Mouse (Mus musculus): ENCODE data around the gene Wasf2. TPM values are rescaled to one million over a fixed set of nuclear protein-coding genes. Genes with fewer than 3 reads are reported as not detected.

Gene Wasf2
- total and polyA plus RNA-seq, 3 experiments = 34.6 to 83.8 (median 77.5) TPM

DNA sequence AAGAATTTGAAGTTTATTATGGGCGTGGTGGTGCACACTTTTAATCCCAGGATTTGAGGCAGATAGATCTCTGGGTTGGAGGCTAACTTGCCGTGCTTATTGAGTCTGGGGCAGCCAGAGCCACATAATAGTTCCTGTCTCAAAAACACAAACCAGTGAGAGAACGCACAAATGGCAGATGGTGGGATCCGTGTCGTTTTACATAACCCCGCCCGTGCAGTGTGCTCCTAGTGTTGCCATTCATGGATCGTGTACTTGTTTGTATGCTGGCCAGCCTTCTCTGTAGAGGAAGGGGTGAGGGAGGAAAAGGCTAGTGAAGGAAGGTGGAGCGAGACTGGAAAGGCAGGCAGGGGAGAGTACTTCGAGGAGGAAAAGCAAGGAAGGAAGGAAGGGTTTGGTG lies 26.5 kb downstream of the Wasf2 start:
- H3K9ac ChIP-seq (ENCODE audit: low read depth, low read length) = peak overlapping the region; percentile 29; the same call in 1 of the 2 replicates
- WGBS = 37% methylated on average over 10 of the region's 10 CpGs
- peak overlapping the region; percentile 40 for H3K27ac ChIP-seq
- DNase-seq = no peak
- intact Hi-C loops (cut with DNase I) = no loop called here
- TF ChIP-seq EP300 (IDR thresholded peaks at IDR 0.05; ENCODE audit: insufficient read depth, low read depth, low read length) = no peak
- TF ChIP-seq CTCF (IDR thresholded peaks at IDR 0.05) = no peak
- TF ChIP-seq POLR2A (IDR thresholded peaks at IDR 0.05; ENCODE audit: insufficient read depth, low read depth, low read length) = no peak
- peaks cover 14% of the 10 kb centered on the region for H3K79me2 ChIP-seq (replicated peaks; ENCODE audit: control insufficient read depth, insufficient read depth, low read length)
- no peaks in the 10 kb centered on the region for H3K27me3 ChIP-seq (ENCODE audit: control insufficient read depth, insufficient read depth, low read length)
- peaks cover 43% of the 10 kb centered on the region for H3K36me3 ChIP-seq (ENCODE audit: control insufficient read depth, insufficient read depth, low read length)
- no peak overlapping the region for H3K4me3 ChIP-seq
- peaks cover 36% of the 10 kb centered on the region for H3K4me1 ChIP-seq (ENCODE audit: control insufficient read depth, insufficient read depth, low read length)

DNA sequence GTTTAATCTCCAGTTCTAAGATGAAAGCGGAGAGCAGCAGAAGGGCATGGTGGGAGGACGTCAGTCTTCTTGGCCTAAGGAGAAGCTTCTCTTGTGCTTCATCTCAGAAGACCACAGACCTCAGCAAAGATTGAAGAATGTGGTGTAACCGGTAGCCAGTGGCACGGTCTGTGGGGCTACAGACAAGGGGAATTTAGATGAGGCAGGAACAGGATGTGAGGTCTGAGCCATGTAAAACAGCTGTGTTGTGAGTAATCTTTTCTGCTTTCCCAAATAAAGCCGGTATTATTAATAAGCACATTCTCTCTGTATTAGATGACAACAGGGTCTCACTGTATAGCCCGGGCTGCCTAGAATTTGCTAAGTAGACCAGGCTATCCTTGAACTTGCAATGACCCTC lies 28.8 kb downstream of the Wasf2 start:
- no peaks in the 10 kb centered on the region for H3K27me3 ChIP-seq (ENCODE audit: control insufficient read depth, insufficient read depth, low read length)
- 0 out of 2 replicates have a peak, but pooled peaks have one; percentile 27 for TF ChIP-seq EP300 (IDR thresholded peaks at IDR 0.05; ENCODE audit: insufficient read depth, low read depth, low read length)
- TF ChIP-seq POLR2A (IDR thresholded peaks at IDR 0.05; ENCODE audit: insufficient read depth, low read depth, low read length) = no peak
- 30% methylated on average over 6 of the region's 6 CpGs for WGBS
- H3K36me3 ChIP-seq (ENCODE audit: control insufficient read depth, insufficient read depth, low read length) = peaks cover 50% of the 10 kb centered on the region
- H3K4me1 ChIP-seq (ENCODE audit: control insufficient read depth, insufficient read depth, low read length) = peaks cover 31% of the 10 kb centered on the region
- no peak overlapping the region for H3K9ac ChIP-seq (ENCODE audit: low read depth, low read length)
- peak overlapping the region; percentile 55 for H3K27ac ChIP-seq
- H3K79me2 ChIP-seq (replicated peaks; ENCODE audit: control insufficient read depth, insufficient read depth, low read length) = peaks cover 14% of the 10 kb centered on the region
- intact Hi-C loops (cut with DNase I) = no loop called here
- H3K4me3 ChIP-seq = no peak overlapping the region
- DNase-seq = no peak

DNA sequence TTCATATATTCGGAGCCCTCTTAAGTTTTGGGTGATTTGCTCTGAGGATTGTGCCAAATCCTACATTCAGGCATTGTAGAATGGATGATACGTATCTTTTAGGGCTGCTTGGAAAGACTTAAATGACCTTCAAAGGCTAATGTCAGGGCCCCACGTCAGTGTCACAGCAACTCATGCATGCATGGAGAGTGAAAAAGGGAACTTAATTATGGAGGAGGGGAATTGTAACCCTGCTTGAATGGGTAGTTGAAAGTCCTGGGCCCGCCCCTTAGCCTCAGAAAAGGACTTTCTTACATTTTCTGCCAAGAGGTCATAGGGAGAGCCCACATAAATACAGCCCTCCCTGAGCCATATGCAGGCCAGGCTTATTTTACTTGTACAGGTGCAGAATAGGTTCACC lies 29.3 kb downstream of the Wasf2 start:
- WGBS = 67% methylated on average over 4 of the region's 4 CpGs
- TF ChIP-seq CTCF (IDR thresholded peaks at IDR 0.05) (no peak), EP300 (IDR thresholded peaks at IDR 0.05; ENCODE audit: insufficient read depth, low read depth, low read length) (no peak), POLR2A (IDR thresholded peaks at IDR 0.05; ENCODE audit: insufficient read depth, low read depth, low read length) (no peak)
- H3K36me3 ChIP-seq (ENCODE audit: control insufficient read depth, insufficient read depth, low read length) = peaks cover 50% of the 10 kb centered on the region
- H3K27ac ChIP-seq = peak overlapping the region; percentile 55
- no peak overlapping the region for H3K4me3 ChIP-seq
- H3K9ac ChIP-seq (ENCODE audit: low read depth, low read length) = no peak overlapping the region
- intact Hi-C loops (cut with DNase I) = no loop called here
- H3K4me1 ChIP-seq (ENCODE audit: control insufficient read depth, insufficient read depth, low read length) = peaks cover 32% of the 10 kb centered on the region
- no peaks in the 10 kb centered on the region for H3K27me3 ChIP-seq (ENCODE audit: control insufficient read depth, insufficient read depth, low read length)
- peak in 1 of 2 experiments; percentile 42 for DNase-seq
- peaks cover 13% of the 10 kb centered on the region for H3K79me2 ChIP-seq (replicated peaks; ENCODE audit: control insufficient read depth, insufficient read depth, low read length)

DNA sequence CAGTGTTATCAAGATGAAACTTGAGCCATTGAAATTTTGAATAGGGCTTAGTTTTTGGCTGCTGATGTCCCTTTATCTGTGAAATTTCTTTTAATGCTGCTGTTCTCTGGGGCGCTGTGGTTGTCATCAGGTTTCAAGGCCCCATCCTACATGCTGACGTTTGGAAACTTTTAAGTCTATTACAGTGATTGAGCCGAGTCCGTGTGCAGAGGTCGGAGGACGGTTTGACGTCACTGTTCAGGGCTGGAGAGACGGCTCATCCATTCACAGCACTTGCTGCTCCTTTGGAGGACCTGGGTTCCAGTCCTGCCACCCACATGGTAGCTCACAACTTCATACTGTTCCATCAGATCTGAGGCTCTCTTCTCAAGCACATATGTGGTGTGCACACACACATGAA lies 29.9 kb downstream of the Wasf2 start:
- H3K4me3 ChIP-seq = no peak overlapping the region
- peak overlapping the region; percentile 55; the same call in 1 of the 2 replicates for H3K27ac ChIP-seq
- H3K36me3 ChIP-seq (ENCODE audit: control insufficient read depth, insufficient read depth, low read length) = peaks cover 50% of the 10 kb centered on the region
- 68% methylated on average over 8 of the region's 8 CpGs for WGBS
- H3K9ac ChIP-seq (ENCODE audit: low read depth, low read length) = no peak overlapping the region
- intact Hi-C loops (cut with DNase I) = no loop called here
- peaks cover 13% of the 10 kb centered on the region for H3K79me2 ChIP-seq (replicated peaks; ENCODE audit: control insufficient read depth, insufficient read depth, low read length)
- H3K4me1 ChIP-seq (ENCODE audit: control insufficient read depth, insufficient read depth, low read length) = peaks cover 30% of the 10 kb centered on the region
- TF ChIP-seq POLR2A (IDR thresholded peaks at IDR 0.05; ENCODE audit: insufficient read depth, low read depth, low read length) (no peak), CTCF (IDR thresholded peaks at IDR 0.05) (no peak), EP300 (IDR thresholded peaks at IDR 0.05; ENCODE audit: insufficient read depth, low read depth, low read length) (no peak)
- no peak for DNase-seq
- H3K27me3 ChIP-seq (ENCODE audit: control insufficient read depth, insufficient read depth, low read length) = no peaks in the 10 kb centered on the region

DNA sequence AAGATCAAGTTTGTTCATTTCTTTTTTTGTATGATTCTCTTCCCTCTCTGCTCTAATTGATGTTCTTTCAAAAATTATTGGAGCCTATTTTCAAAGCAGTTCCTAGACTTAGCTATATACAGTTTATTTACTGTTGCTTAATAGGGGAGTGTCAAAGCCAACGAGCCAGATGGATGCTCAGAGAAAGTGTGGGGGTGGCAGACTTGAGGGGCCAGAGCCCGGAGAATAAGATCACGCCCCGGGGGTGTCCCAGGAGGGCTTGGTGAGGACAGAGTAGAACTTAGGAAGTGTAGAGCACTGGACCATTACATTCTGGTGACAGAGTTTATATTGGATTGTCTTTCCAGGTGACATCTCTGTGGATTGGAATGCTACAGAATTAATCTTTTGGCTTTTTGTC lies 30.5 kb downstream of the Wasf2 start:
- Histone ChIP-seq H3K9ac (ENCODE audit: low read depth, low read length) (no peak overlapping the region), H3K4me3 (no peak overlapping the region), H3K36me3 (ENCODE audit: control insufficient read depth, insufficient read depth, low read length) (peaks cover 49% of the 10 kb centered on the region), H3K79me2 (replicated peaks; ENCODE audit: control insufficient read depth, insufficient read depth, low read length) (peaks cover 11% of the 10 kb centered on the region), H3K27me3 (ENCODE audit: control insufficient read depth, insufficient read depth, low read length) (no peaks in the 10 kb centered on the region), H3K4me1 (ENCODE audit: control insufficient read depth, insufficient read depth, low read length) (peaks cover 29% of the 10 kb centered on the region), H3K27ac (no peak overlapping the region)
- intact Hi-C loops (cut with DNase I) = no loop called here
- DNase-seq = no peak
- 31% methylated on average over 4 of the region's 4 CpGs for WGBS
- TF ChIP-seq POLR2A (IDR thresholded peaks at IDR 0.05; ENCODE audit: insufficient read depth, low read depth, low read length) (no peak), CTCF (IDR thresholded peaks at IDR 0.05) (no peak), EP300 (IDR thresholded peaks at IDR 0.05; ENCODE audit: insufficient read depth, low read depth, low read length) (no peak)

DNA sequence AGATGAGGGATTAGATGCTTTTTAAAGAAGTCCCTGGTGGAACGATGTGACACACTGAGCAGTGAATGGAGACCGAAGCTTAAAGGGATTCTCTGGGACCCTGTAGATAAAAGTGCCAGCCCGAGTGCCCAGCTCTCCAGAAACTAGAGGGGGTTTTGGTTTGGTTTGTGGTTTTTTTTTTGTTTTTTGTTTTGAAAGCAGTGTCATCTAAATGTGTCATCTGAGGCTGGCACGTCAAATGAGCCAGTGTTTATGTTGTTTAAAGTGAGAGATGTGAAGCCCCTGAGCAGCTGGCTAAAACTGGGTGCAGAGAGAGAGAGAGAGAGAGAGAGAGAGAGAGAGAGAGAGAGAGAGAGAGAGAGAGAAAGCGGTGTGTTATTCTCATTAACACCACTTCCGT lies 31.9 kb downstream of the Wasf2 start:
- Histone ChIP-seq H3K79me2 (replicated peaks; ENCODE audit: control insufficient read depth, insufficient read depth, low read length) (peaks cover 5% of the 10 kb centered on the region), H3K4me1 (ENCODE audit: control insufficient read depth, insufficient read depth, low read length) (peaks cover 27% of the 10 kb centered on the region), H3K27ac (peak overlapping the region; percentile 26; the same call in 1 of the 2 replicates), H3K4me3 (no peak overlapping the region), H3K9ac (ENCODE audit: low read depth, low read length) (no peak overlapping the region), H3K36me3 (ENCODE audit: control insufficient read depth, insufficient read depth, low read length) (peaks cover 40% of the 10 kb centered on the region), H3K27me3 (ENCODE audit: control insufficient read depth, insufficient read depth, low read length) (no peaks in the 10 kb centered on the region)
- WGBS = 44% methylated on average over 6 of the region's 6 CpGs
- DNase-seq = no peak
- TF ChIP-seq EP300 (IDR thresholded peaks at IDR 0.05; ENCODE audit: insufficient read depth, low read depth, low read length) = no peak
- TF ChIP-seq CTCF (IDR thresholded peaks at IDR 0.05) = no peak
- no peak for TF ChIP-seq POLR2A (IDR thresholded peaks at IDR 0.05; ENCODE audit: insufficient read depth, low read depth, low read length)
- intact Hi-C loops (cut with DNase I) = no loop called here

Measured in heart, adult 2 months (tissue).